Mouse (Mus musculus) thymus, postnatal 0 days (tissue): Measurements from ENCODE around the gene Cacna1g. TPM values are rescaled to one million over a fixed set of nuclear protein-coding genes. Genes with fewer than 3 reads are reported as not detected.

ENCODE experiments used
- DNase-seq: peaks from one replicate; pipeline ENCODE4 v3.0.0-alpha.2; 2015; ENCODE audit warnings: low spot score
- polyA plus RNA-seq: library from polyadenylated mRNA; unstranded; fragments of >200 nt; fragmentation: Nextera tagmentation; extraction: Ambion mirVana; gene quantifications from 2 replicates; pipeline ENCODE4 v1.2.1, GENCODE M21; 2015

Cacna1g gene
- polyA plus RNA-seq, result 0.21 and 0.23 TPM in 2 replicates

DNA sequence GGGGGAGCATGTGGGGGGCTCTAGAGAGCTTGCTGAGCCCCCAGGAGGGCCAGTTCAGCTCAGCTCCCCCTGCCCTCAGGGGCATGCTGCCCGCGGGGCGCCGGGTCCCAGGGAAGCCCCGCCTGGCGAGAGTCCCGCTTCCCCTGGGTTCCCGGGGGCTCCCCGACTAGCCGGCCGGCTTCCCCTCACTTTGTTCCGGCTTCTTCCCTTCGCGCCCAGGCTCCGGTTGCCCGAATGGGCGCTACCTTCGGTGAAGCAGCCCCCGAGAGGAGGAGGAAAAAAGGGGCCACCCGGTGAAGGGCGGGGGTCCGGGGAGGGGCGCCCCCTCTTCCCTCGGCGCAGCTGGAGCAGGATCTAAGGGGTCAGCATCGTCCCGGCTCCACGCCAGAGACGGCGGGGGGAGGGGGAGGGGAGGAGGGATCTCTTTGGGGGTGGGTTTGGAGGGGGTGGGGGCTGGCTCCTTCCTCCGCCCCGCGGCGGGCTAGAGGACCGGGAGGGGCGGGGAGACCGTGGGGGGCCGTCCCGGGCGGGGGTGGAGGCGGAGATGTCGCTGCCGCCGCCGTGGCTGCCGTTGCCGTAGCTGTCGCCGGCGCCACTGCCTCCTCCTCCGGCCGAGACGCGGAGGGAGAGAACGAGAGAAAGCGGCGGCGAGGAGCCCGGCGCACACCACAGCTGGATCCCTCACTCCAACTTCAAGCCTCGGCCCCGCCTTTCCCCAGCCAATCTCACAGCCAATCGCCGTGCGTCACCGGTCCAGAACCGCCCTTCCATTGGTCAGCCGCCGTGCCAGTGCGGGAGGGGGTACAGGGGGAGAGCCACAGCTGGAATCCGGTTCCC lies at the start of gene Cacna1g:
Gene Cacna1g (minus strand): TSS at position 492 of the 837 bp plus-strand sequence.
- peak; percentile 76 for DNase-seq

DNA sequence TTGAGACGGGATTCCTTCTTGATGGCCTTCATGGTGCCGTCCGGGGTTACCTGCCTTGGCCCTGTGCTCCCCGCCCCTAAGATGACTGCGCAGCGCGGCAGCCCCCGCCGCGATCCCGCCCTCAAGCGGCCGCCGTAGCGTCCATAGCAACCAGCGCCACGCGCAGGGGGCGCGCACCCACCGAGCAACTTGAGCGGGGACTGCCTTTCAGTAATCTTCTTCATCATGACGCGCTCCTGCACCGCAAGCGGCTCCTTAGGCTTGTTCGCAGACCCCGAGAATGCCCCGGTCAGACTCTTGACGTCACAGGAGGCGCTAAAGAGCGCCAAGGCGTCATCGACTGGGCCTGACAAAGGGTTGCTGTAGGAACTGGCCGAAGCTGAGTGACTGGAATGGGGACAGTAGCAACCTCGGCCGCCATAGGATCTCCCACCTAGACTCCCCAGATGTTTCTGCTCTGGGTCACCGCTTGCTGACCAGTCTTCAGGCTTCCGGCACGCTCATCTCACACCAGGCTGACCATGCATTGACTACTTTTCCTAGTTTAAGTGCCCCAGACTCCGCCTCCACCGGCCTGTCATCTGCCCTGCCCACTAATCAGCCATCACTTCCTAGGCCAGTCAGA lies 47.3 kb upstream of the Cacna1g start, which contains the start of gene Mycbpap:
Gene Mycbpap (minus strand): TSS at position 524 of the 625 bp plus-strand sequence.
- peak; percentile 10 for DNase-seq

GRCm38 (mm10) chr11:94513452-94513851 lies 39.5 kb upstream of the Cacna1g start:
- no peak for DNase-seq

DNA sequence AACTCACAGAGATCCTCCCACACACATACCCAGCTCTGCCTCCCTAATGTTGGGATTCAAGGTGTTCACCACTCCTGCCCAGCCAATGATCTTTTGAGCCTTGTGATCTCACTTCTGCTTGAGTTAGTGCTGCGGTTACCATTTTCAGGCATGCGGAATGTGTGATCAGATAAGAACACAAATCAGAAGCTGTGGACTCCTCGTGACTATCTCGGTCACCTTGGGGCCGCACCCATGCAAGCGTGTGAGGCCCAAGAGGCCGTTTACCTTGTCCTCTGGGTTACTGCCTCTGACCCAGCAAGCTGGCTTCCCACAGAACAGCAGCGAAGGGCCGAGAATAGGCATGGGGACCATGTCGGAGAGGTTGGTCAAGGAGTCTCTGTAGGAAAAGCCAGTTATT lies 35.0 kb upstream of the Cacna1g start:
- no peak for DNase-seq

DNA sequence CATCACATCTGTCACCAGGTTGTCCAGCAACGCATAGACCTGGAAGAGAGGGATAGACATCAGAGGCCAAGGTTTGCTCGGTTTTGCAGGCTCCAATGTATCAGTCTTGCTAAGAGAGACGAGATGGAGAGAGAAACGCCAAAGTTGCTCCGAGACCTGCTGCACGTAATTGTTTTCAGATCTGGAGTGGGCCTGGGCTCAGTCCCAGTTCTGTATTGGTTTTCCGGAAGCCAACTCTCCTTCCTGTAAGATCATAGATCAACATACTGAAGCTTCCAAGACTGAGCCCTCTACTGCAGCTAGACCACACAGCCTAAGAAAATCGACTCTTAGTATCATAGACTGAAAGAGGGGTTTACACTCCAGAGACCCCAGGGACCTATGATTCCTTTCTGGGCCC lies 27.5 kb upstream of the Cacna1g start:
- no peak for DNase-seq

DNA sequence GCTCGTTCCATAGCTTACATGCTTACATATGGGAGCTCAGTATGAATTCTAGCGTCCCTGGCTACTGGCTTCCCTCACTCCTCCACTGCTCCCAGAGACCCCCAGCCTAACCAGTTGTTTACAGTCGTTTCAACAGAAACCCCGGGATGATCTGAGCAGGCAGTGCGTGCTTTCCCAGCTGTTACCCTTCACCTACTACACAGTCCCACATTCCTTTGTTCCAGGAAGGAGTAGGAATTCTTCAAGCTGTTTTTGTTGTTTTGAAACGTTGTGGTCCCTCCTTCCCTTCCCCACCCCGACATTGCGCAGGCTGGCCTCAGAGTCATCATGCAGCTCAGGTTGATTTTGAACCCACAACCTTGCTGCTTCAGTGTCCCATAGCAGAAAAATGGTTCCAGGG lies 26.4 kb upstream of the Cacna1g start:
- no peak for DNase-seq

DNA sequence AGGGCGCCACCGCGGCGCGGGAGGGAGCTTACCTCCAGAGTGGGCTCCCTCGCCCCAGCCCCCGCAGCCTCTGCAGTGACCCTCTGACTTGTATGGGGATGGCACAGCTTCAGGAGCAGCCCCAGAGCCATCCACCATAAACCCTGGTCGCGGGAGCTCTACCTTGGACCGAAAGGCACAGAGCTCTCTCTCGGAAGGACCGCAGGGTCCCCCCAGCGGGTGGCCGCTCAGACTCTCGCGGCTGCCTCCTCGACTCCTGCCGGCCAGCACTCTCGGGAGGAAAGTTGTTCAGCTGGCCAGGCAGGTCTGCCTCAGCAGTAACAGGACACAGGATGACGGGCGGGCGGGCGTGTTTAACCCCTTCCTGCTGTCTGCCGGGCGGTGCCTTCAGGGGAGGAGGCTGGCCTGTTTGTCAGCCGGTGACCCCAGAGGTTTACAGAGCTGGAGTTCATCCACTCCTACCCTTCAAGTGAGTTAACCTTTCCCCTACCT lies 25.7 kb upstream of the Cacna1g start, which contains the start of gene Epn3:
Gene Epn3 (minus strand): TSS at position 314 of the 492 bp plus-strand sequence.
- DNase-seq, result no peak

GRCm38 (mm10) chr11:94499035-94499434 lies 25.0 kb upstream of the Cacna1g start:
- DNase-seq, result no peak

DNA sequence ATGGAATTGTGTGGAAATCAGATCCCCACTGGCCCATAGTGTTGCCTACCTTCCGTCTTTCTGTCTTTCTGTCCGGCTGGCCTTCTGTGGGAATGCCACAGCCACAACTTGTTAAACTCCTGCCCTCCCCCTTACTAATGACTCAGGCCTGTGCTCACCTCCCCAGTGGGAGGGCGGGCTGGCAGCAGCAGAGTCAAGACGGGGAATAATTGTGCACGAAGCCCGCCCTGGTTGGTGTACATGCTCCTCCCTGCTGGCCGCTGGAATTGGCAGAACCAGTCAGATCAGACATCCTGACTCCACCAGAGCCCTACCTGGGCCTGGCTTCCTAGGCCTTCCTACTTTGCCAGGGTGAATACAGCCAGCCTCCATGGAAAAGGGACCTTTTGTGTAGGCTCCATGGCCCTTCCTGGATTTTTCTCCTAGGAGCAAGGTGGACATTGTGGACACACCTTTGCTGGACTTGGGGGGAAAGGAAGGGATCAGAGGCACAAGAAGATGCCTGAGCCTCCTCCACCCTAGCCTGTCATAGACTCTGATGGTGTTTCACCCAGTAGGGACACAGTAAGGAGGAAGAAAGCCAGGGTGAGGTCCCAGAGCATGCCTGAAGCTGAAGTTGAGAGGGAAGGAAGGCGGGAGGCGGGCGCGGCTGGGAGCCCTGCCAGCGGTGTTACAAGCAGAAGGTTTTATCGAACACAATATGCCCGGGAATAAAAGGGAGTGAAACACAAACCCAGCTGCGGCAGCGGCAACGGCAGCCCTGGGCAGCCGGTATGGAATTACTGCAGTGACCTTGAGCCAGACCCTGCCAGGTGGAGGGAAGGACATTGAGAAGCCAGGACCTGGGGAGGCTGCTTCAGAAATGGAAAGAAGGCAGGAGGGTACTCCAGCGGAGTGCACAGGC lies 24.3 kb upstream of the Cacna1g start:
- DNase-seq, result no peak

DNA sequence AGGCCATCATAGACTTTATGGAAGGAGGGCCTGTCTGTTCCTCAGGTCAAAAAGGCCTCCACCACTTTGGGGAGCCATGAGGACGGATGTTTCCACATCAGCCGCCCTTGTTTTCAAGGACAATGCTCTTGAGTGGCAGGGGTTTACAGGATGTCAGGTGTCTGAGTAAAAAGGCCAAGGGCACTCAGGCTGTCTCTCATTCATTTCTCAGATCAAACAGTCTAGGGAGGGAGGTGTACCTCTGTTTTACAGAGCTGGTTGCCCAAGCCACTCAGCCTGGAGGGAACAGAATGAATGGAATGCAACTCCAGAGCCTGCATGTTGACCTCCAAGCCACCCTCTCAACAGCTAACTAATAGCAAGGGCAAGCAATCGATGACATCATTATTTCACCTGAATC lies 21.4 kb upstream of the Cacna1g start:
- no peak for DNase-seq

DNA sequence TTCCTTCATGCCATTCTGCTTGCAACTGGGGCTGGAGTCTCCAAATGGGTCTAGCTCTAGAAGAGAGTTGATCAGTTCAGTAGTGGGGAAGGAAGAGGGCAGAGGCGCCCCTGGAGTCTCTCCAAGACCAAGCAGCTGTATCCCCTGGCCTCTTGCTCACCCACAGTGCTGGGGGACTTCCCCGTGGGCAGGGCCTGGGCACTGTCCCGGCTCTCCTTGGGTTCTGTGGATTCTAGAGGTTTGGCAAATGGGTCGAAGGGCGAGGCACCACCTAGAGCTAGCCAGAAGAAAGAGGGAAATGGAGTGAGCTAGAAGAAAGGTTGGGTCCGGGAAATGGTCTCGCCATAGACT lies 17.7 kb upstream of the Cacna1g start:
- no peak for DNase-seq

DNA sequence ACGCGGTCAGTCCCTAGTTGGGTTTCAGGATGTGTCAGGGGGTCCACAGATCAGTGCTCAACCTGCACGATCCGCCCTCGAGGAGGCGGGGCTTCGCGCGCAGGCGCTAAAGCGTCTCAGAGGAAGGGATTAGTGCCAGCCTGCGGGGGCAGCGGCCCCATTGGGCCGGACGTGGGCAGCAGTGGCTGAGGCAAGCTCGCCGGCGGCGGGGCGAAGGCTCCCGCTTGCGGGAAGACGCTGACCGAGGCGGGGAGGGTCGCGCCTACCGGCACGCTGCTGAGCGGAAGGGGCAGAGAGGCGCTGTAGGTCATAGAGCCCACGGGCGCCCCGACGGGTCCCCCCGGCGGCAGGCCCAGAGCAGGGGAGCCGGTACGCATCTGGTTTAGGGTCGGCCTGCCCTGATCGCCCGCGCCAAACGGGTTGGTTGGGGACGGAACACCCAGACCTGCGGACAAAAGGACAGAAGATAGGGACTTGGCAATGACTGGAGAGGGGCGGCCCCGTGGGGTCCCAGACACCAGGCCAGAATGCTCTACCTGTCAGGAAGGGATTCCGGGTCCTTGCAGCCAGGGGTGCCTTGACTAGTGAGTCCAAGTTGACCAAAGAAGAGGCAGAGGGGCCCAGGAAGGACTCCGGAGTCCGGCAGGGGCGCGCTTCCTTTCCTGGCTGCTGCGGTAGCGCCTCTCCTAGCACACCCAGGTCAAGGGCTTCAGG lies 17.2 kb upstream of the Cacna1g start:
- DNase-seq, result peak; percentile 18

- DNase-seq, result no peak
Observed at GRCm38 (mm10) chr11:94489745-94490144, 15.7 kb upstream of the Cacna1g start.

DNA sequence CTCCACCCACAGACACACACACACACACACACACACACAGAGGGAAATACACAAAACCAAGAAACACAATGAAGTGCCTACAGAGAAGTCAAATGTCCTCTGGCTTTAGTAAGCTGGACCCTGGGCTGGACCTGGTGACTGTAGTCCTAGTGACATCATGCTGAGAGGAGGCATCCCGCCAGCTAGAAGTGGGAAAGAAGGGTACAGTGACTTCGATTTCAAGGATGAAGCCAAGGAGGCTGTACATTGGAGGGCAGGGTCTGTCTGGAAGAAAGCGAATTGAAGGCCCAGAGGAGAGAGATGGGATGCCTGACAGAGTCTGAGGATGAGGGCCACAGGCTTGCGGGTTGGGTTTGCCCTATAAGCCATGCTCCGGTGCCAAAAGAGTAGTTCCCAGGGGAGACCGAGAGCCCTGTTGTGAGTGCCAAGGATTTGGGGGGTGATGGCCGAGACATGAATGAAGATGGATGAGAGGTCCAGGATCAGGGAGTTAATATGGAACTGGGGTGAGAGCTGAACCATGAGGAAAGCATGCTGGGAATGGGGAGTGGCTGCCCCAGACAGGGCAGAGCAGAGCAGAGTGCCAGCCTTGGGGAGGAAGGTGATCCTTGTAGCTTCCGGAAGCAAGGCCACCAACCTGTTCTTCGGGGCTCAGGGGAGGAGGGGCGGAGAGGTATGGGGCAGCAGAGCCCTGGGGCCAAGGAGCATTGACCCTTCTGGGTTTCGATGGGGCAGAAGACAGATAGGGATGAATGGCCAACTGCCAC lies 15.0 kb upstream of the Cacna1g start:
- DNase-seq, result no peak

- peak; percentile 79 for DNase-seq
Observed at GRCm38 (mm10) chr11:94486001-94486400, 12.0 kb upstream of the Cacna1g start, which contains the start of gene Spata20. Spata20 (minus strand) TSS chr11:94486179.

- DNase-seq, result no peak
Observed at GRCm38 (mm10) chr11:94485223-94485622, 11.2 kb upstream of the Cacna1g start.

- DNase-seq, result no peak
Observed at GRCm38 (mm10) chr11:94484636-94485035, 10.6 kb upstream of the Cacna1g start.

DNA sequence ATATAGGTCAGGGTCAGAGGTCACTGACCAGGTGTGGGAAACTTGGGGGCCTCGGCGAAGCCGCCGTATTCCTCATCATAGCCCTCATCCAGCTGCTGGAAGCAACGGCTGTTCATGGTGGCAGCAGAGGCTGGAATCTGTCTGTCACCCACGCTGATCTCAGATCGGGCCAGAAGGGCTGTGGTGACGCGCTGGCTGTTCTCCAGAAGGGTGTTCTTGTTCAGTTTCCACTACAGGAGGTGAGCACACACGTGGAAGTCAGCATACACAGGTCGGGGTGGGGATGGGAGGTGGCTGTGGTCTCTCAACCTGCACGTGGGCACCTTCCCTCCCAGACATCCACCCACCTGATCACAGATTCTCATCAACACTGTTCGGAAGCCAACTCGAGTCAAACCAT lies 9.9 kb upstream of the Cacna1g start:
- no peak for DNase-seq

GRCm38 (mm10) chr11:94483436-94483835 lies 9.4 kb upstream of the Cacna1g start:
- no peak for DNase-seq

GRCm38 (mm10) chr11:94482738-94483137 lies 8.7 kb upstream of the Cacna1g start:
- DNase-seq, result no peak
